Mouse (Mus musculus) testis, adult 2 months (tissue): Measurements from ENCODE around the gene Sfxn1. TPM values are rescaled to one million over a fixed set of nuclear protein-coding genes. Genes with fewer than 3 reads are reported as not detected.

Experiments
- H3K27ac ChIP-seq: fragments of 200-500 bp; 2 replicates; pipeline ENCODE4 v1.5.1; 2012; ENCODE audit warnings: low read depth, low read length; ENCODE audit not compliant: control insufficient read depth, insufficient read depth
- H3K27me3 ChIP-seq: fragments of 200-500 bp; 2 replicates; pipeline ENCODE4 v1.6.1; 2012; ENCODE audit warnings: mild to moderate bottlenecking, low read length, moderate library complexity; ENCODE audit not compliant: control insufficient read depth, insufficient read depth
- H3K36me3 ChIP-seq: fragments of 200-500 bp; 2 replicates; pipeline ENCODE4 v1.6.1; 2012; ENCODE audit warnings: mild to moderate bottlenecking, low read length; ENCODE audit not compliant: control insufficient read depth, insufficient read depth
- H3K4me1 ChIP-seq: fragments of 200-500 bp; 2 replicates; pipeline ENCODE4 v1.6.1; 2012; ENCODE audit warnings: low read length; ENCODE audit not compliant: control insufficient read depth, insufficient read depth
- H3K4me3 ChIP-seq: fragments of 200-500 bp; 2 replicates; pipeline ENCODE4 v1.5.1; 2012; ENCODE audit warnings: low read depth, mild to moderate bottlenecking, low read length, moderate library complexity, mixed read lengths; ENCODE audit not compliant: control insufficient read depth
- CTCF ChIP-seq: fragments of 200-500 bp; IDR thresholded peaks from 2 replicates; pipeline ENCODE4 v1.5.1; 2012; ENCODE audit warnings: low read depth, mild to moderate bottlenecking, inconsistent platforms, low read length, moderate library complexity; ENCODE audit not compliant: control insufficient read depth, insufficient read depth, insufficient replicate concordance
- POLR2A ChIP-seq: fragments of 200-500 bp; IDR thresholded peaks from 2 replicates; pipeline ENCODE4 v1.6.1; 2012; ENCODE audit warnings: low read depth, mild to moderate bottlenecking, inconsistent platforms, low read length, moderate library complexity; ENCODE audit not compliant: control insufficient read depth
- polyA plus RNA-seq: library from polyadenylated mRNA; depleted of rRNA; stranded (reverse); fragments of >200 nt; gene quantifications from 2 replicates; pipeline ENCODE4 v1.2.3, GENCODE M21; 2012; rRNA removed

Sfxn1 gene
- polyA plus RNA-seq, 1 experiment, result 3.5 TPM

DNA sequence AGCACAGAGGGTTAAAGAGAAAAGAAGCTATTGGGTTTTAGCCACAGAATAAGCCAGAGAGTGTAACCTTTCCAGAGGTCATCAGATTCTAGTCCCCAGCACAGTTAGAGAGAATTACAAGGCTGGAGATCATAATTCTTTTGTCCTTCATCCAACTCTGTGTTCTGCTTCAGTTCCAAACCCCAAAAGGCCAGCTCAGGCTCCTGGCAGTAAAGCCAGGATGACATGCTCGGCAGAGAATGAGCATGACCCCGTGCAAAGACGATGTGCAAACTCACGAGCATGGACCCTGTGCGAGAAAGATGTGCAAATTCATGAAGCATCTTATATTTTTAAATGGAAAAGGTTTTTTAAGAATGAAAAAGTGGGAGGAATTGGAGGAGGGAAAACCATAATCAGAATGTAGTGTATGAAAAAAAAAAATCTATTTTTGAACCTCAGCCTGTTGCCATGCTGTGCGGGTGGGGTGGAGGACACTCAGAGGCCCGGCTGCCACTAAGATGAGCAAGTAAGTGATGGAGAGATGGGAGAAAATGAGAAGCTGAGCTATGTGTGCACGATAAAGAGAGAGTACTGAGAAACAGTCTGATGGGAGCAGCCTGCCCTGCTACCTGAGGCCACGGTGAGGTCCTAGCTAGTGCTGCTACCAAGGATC, 66.2 kb downstream of the Sfxn1 start:
- no peaks in the 10 kb centered on the region for H3K4me1 ChIP-seq
- TF ChIP-seq CTCF, result no peak
- TF ChIP-seq POLR2A, result no peak
- H3K27me3 ChIP-seq, result no peaks in the 10 kb centered on the region
- no peak overlapping the region for H3K4me3 ChIP-seq
- H3K36me3 ChIP-seq, result no peaks in the 10 kb centered on the region
- no peak overlapping the region for H3K27ac ChIP-seq

DNA sequence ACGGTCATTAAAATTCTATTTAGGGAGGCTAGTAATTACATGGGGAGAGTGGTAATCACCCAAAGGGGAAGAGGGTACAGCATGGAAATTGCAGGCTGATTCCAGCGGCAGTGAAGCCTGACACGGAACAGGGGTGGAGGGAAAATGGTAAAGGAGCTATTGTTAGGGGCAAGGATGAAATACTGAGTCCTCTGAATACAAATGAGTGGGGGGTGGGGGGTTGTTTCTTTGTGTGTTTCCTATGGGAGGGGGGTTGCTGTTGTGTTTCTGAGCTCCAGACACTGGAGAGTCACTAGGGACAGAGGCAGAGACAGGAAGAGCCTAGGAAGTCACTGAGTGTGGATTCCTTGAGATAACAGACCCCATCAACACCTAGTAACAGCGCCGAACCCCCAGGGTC, 72.1 kb downstream of the Sfxn1 start:
- Histone ChIP-seq H3K4me3 (no peak overlapping the region), H3K36me3 (no peaks in the 10 kb centered on the region), H3K4me1 (no peaks in the 10 kb centered on the region), H3K27me3 (no peaks in the 10 kb centered on the region), H3K27ac (no peak overlapping the region)
- TF ChIP-seq POLR2A (no peak), CTCF (no peak)

DNA sequence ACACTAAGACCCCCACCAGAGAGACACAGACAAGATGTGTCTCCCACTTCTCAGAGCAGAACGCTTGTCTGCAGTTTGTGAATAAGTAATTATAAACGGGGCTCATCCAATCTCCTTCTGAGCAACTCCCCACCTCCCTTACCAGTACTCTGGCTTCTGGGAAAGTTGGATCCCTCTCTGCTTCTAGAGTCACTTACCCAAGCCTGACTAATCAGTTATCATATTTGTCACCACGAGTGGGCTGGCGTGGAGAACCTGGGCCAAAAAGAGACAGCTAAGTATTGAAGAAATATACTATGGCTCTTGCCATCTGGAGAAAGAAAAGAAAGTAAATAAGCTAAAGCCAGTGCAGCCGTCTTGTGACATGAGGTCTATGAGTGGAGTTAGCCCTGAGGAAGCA, 73.0 kb downstream of the Sfxn1 start:
- Histone ChIP-seq H3K27ac (no peak overlapping the region), H3K36me3 (no peaks in the 10 kb centered on the region), H3K27me3 (no peaks in the 10 kb centered on the region), H3K4me3 (no peak overlapping the region), H3K4me1 (no peaks in the 10 kb centered on the region)
- TF ChIP-seq POLR2A (no peak), CTCF (no peak)

DNA sequence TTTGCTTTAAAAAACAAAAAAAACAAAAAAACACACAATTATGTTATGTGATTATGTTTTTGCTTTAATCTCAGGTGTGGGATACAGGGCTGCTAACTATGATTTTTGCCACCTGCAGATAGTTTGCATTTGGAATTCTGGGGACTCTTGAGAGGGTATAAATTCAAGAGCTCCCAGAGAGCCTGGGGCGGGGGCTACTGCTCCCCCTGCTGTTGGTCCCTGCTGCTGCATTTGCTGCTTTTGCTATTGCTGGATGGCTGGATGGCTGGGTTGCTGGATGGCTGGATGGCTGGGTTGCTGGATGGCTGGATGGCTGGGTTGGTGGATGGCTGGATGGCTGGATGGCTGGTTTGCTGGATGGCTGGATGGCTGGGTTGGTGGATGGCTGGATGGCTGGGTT, 75.7 kb downstream of the Sfxn1 start:
- no peaks in the 10 kb centered on the region for H3K36me3 ChIP-seq

DNA sequence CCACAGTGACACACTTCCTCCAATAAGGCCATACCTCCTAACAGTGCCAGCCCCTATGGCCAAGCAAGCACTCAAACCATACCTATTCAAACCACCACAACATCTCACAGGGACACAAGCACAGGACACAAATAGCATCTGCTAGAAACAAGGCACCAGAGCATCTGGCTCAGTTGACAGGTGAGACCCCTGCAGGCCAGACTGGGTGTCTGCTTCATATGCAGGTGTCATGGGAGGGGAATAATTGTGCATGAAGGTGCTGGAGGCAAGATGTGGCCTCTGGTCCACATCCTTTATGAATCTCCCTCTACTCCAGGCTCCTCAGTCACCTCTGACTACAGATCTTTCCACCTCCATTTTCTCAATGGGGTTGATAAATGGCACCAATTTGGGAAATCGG, 80.8 kb downstream of the Sfxn1 start:
- no peaks in the 10 kb centered on the region for H3K4me1 ChIP-seq
- no peak overlapping the region for H3K4me3 ChIP-seq
- TF ChIP-seq CTCF (no peak), POLR2A (no peak)
- H3K27me3 ChIP-seq, result no peaks in the 10 kb centered on the region
- no peak overlapping the region for H3K27ac ChIP-seq
- H3K36me3 ChIP-seq, result no peaks in the 10 kb centered on the region

More for the DNA sequence above, 75.7 kb downstream of the Sfxn1 start:
- Histone ChIP-seq H3K4me1 (no peaks in the 10 kb centered on the region), H3K4me3 (no peak overlapping the region), H3K27ac (no peak overlapping the region), H3K27me3 (no peaks in the 10 kb centered on the region)
- TF ChIP-seq CTCF (no peak), POLR2A (no peak)

DNA sequence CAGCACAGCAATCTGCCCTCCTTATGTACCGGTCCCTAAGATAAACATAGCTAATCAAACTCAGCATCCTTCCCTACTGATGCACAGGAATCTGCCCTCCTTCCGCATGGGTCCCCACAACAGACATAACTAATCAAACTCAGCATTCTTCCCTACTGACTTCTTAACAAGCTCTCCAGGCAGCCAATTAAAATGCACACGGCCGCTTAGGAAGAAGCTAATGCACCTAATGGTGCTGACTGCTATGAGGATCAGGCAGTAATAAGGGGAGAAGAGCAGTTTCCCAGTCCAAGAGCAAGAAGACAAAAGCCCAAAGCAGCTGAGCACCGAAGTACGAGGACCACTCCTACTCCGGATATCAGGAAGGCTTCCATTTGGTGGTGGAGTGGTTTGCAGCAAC, 81.2 kb downstream of the Sfxn1 start:
- Histone ChIP-seq H3K36me3 (no peaks in the 10 kb centered on the region), H3K4me3 (no peak overlapping the region), H3K27me3 (no peaks in the 10 kb centered on the region), H3K27ac (no peak overlapping the region), H3K4me1 (no peaks in the 10 kb centered on the region)
- no peak for TF ChIP-seq CTCF
- TF ChIP-seq POLR2A, result no peak

DNA sequence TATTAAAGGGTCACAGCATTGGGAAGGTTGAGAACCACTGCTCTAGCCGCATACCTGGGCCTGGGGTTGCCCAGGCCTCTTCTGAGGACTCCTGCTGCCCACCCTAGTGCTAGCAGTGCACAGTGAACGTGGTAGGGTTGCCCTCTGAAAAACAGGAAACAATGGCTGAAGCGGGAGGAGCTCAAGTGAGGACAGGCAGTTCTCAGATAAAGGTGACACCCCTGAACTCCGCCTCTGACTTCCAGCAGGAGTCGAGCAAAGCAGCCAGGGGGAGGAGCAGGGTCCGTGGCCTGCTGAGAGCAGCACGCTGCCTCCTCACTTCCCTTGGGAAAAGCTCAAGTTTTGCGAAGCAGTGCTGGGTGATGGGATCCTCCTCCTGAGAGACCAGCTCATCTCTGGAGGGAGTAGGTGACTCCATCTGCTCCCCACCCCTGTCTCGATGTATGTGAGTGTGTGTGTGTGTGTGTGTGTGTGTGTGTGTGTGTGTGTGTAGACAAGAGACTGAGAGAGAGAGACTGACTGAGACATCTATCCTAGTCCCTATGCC, 82.1 kb downstream of the Sfxn1 start:
- Histone ChIP-seq H3K4me1 (no peaks in the 10 kb centered on the region), H3K4me3 (no peak overlapping the region), H3K36me3 (no peaks in the 10 kb centered on the region), H3K27me3 (no peaks in the 10 kb centered on the region), H3K27ac (no peak overlapping the region)
- TF ChIP-seq CTCF (no peak), POLR2A (no peak)

DNA sequence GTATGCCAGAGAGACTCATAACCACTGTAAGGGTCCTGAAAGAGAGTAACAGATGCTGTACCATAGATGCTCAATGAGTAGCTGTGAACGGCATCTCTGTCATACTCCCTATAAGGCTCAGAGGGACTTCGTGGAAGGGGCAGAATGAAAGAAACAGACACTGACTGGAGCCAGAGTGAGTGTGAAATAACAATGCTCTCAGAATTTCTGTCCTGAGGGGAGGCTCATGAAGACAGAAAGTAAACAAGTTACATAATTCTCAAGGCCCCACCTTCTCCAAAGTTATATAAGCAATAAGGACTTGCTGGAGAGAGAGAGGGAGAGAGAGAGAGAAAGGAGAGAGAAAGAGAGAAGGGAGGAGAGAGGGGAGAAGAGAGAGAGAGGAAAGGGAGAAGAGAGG, 84.2 kb downstream of the Sfxn1 start:
- H3K27me3 ChIP-seq, result no peaks in the 10 kb centered on the region
- H3K27ac ChIP-seq, result no peak overlapping the region
- TF ChIP-seq POLR2A, result no peak
- TF ChIP-seq CTCF, result no peak
- H3K36me3 ChIP-seq, result no peaks in the 10 kb centered on the region
- no peak overlapping the region for H3K4me3 ChIP-seq
- no peaks in the 10 kb centered on the region for H3K4me1 ChIP-seq

Other genes starting within 250 kb of the Sfxn1 start
- 0.02 TPM in 1 of 2 replicates, not detected in the other for gene Drd1, start 16.2 kb upstream of the Sfxn1 start, polyA plus RNA-seq
- 0.12 and 0.18 TPM in 2 replicates for gene Hrh2, start 120.3 kb downstream of the Sfxn1 start, polyA plus RNA-seq